Mouse (Mus musculus) myocyte (in vitro differentiated cells): ENCODE measurements around the gene Rad51b.

Source experiments
- CEBPB ChIP-seq: IDR thresholded peaks from 2 replicates; pipeline ENCODE4 v1.6.1; 2011; ENCODE audit warnings: mild to moderate bottlenecking, moderate library complexity; ENCODE audit not compliant: poor library complexity, insufficient read depth, severe bottlenecking
- E2F4 ChIP-seq: IDR thresholded peaks from one replicate; pipeline ENCODE4 v1.6.1; 2011; ENCODE audit warnings: mild to moderate bottlenecking, control low read depth, moderate library complexity; ENCODE audit not compliant: insufficient read depth
- MAX ChIP-seq: IDR thresholded peaks from one replicate; pipeline ENCODE4 v1.6.1; 2011; ENCODE audit warnings: low read depth, mild to moderate bottlenecking, control low read depth
- MYOD1 ChIP-seq, 3 experiments: IDR thresholded peaks; one replicate each; pipeline ENCODE4 v1.6.1; 2011; ENCODE audit warnings: control low read depth in 2 of 3, low read depth in 2 of 3, mild to moderate bottlenecking in 2 of 3, moderate library complexity in 1 of 3; ENCODE audit not compliant: insufficient read length in 2 of 3, control insufficient read depth in 1 of 3
- MYOG ChIP-seq, 3 experiments: IDR thresholded peaks; one replicate each; pipeline ENCODE4 v1.6.1; 2011; ENCODE audit warnings: control low read depth in 2 of 3, low read depth in 2 of 3, mild to moderate bottlenecking in 2 of 3; ENCODE audit not compliant: insufficient read length in 2 of 3, control insufficient read depth in 1 of 3, insufficient read depth in 1 of 3
- POLR2A ChIP-seq: IDR thresholded peaks from one replicate; pipeline ENCODE4 v1.6.1; 2011; ENCODE audit warnings: low read depth, mild to moderate bottlenecking, control low read depth, moderate library complexity; ENCODE audit not compliant: insufficient read length
- REST ChIP-seq: IDR thresholded peaks from one replicate; pipeline ENCODE4 v1.6.1; 2011; ENCODE audit warnings: mild to moderate bottlenecking, control low read depth, moderate library complexity; ENCODE audit not compliant: insufficient read depth, insufficient read length
- TCF12 ChIP-seq: IDR thresholded peaks from one replicate; pipeline ENCODE4 v1.6.1; 2011; ENCODE audit warnings: mild to moderate bottlenecking, control low read depth; ENCODE audit not compliant: poor library complexity, insufficient read depth, severe bottlenecking
- TCF3 ChIP-seq: IDR thresholded peaks from one replicate; pipeline ENCODE4 v1.6.1; 2011; ENCODE audit warnings: low read depth, control low read depth; ENCODE audit not compliant: insufficient read length
- USF1 ChIP-seq: IDR thresholded peaks from one replicate; pipeline ENCODE4 v1.6.1; 2011; ENCODE audit warnings: low read depth, mild to moderate bottlenecking, control low read depth, moderate library complexity

DNA sequence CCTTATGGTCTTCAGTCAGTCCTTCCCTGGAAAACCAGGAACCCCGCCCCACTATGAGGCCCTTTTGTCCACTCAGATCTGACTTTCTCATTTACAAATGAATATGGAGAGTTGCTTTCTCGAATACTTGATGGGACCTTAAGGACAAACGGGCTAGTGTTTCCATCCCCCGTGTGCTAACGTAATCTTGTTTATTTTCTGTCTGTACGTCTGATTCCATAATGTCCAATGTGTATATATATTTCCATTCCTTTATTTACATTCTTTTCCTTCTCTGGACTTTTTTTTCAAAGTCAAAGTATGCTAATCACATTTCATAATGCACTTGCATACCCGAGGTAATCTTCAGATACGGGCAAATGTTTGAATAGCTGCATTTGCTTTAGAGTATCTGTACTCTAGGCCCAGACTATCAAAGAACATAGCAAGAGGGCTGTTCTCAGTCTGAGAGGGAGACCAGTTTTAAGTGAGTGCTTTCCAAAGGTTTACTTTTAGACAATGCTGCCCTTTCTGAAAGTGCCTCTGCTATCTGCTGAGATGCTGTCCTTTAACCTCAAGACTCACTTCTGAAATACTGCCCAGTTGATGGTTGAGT lies 152.8 kb downstream of the Rad51b start:
- no peak for TF ChIP-seq POLR2A
- no peak for TF ChIP-seq MAX
- TF ChIP-seq E2F4, result no peak
- no peak for TF ChIP-seq TCF12
- no peak for TF ChIP-seq MYOG (IDR thresholded peaks at IDR 0.05; ENCODE audit: control insufficient read depth in 1 of 3, insufficient read depth in 1 of 3, insufficient read length in 2 of 3, low read depth in 2 of 3)
- no peak for TF ChIP-seq MYOD1 (IDR thresholded peaks at IDR 0.05; ENCODE audit: control insufficient read depth in 1 of 3, insufficient read length in 2 of 3, low read depth in 2 of 3)
- TF ChIP-seq CEBPB, result no peak
- no peak for TF ChIP-seq TCF3
- TF ChIP-seq REST, result no peak
- no peak for TF ChIP-seq USF1
